Mouse (Mus musculus) frontal cortex, postnatal 14 days (tissue): Measurements from ENCODE around the gene Cenpk.
A peak's percentile ranks its signal among the peaks of the same experiment; 100 is the strongest.
"Not testable (repeated sequence)": the region's sequence is repeated elsewhere in the genome, so short reads cannot be mapped to it uniquely, and the experiment has no call there.

ENCODE experiments used
- DNase-seq, 2 experiments: peaks; one replicate each; pipeline ENCODE4 v3.0.0; 2022; ENCODE audit warnings: low spot score in 2 of 2

The Cenpk gene

DNA sequence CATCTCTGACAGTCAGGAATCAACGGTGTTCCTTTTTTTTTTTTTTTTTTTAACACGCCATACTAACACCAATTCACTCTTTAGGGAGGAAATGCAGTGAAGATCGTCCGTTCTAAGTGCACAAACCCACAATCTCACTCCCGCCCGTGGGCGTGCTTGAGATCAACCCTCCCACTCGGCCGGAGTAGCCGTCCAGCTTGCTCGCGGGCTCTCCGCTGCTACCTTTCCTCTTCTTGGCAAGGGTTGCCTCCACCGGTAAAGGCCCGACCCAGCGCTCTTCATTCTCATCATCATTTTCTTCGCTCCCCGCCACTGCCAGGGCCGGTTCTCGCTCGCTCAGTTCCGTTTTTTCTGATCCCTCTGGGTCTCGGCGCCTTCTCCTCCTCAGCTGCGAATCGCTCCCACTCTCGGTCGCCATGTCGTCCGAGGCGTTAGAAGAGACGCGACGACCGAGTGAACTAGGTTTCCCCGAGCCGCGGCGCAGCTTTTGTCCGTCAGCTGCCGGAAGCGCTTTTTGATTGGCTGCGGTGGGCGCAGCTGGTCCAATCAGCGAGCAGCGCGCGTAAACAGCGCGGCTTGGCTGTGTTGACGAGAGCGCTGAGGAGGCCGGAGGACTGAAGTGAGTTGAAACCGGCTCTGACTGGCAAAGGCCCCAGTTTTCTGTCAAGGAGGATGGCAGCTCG is at the start of gene Cenpk, which contains the start of gene Ppwd1:
Gene Cenpk (plus strand): TSS at position 228 of the 683 bp plus-strand sequence.
Gene Ppwd1 (minus strand): TSS at position 460 of the 683 bp plus-strand sequence.
- peak; percentile 94 to 97 for DNase-seq

DNA sequence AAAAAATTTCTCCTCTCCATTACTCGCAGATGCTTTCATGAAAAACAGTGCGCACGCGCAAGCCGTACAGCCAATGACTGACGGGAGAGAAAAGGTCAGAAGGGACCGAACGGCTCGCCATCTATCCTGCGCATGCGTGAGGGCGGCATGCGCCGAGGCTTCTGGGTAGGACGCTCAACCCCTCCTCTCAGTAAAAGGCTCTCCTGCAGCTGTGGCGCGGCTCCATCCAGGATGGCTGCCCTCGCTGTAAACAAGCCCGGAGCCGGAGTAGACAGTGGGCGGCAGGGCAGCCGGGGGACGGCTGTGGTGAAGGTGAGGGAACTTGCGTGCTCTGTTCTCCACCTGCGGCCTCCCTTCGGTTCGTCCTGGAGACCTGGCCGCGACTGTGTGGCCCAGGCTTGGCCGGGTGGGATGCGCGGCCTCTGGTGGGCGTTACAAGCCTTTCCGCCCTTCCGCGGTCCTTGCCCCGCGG is 49.7 kb upstream of the Cenpk start, which contains the start of gene Trim23:
Gene Trim23 (plus strand): TSS at position 148 of the 472 bp plus-strand sequence.
- DNase-seq, result peak; percentile 95 to 96

DNA sequence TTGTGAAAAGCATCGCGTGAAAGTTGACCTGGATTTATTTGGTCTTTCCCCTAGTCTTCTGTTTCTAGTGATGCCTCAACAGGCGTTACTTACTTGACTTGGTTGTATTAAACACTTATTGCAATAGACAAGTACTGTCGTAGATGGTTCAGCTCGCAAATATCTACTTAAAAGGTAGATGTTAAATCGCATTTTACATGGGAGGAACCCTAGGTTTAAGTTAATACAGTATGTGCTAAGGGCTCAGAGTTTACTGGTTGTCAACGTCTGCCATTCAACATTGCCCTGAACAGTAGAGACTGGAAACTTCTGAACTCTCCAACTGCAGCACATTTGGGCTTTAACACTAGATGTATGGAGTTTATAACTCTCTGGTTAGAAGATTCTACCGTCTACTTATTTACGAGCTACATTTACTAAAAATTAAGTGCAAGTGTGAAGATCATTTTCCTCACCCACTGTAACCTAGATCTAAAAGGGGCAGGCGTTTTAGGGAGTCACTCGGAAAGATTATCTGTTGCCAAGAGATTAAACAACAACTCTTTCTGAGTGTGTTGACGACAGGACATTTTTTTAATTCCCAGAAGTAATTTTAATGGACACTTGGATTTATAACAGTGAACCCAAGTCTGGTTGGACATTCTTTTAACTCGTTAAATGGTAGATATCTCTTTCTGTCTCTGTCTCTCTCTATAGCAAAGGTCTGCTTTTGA is 49.1 kb upstream of the Cenpk start:
- DNase-seq, result no peak

DNA sequence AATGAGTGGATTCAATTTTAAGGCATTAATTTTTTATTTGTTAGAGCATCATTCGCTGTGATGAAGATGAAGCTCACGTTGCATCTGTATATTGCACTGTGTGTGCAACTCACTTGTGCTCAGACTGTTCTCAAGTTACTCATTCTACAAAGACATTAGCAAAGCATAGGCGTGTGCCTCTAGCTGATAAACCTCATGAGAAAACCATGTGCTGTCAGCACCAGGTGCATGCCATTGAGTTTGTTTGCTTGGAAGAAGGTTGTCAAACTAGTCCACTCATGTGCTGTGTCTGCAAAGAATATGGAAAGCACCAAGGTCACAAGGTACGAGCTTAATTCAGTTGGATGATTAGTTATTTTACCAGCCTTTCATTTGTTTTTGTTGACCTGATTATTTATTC is 41.1 kb upstream of the Cenpk start:
- no peak for DNase-seq

DNA sequence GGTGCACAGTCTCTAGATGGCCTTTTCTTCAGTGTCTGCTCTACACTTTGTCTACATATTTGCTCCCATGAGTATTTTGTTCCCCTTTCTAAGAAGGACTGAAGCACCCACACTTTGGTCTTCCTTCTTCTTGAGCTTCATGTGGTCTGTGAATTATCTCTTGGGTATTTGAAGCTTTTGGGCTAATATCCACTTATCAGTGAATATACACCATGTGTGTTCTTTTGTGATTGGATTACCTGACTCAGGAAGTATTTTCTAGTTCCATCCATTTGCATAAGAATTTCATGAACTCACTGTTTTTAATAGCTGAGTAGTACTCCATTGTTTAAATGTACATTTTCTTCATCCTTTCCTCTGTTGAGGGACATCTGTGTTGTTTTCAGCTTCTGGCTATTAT is 32.5 kb upstream of the Cenpk start:
- DNase-seq, result not testable (repeated sequence)

DNA sequence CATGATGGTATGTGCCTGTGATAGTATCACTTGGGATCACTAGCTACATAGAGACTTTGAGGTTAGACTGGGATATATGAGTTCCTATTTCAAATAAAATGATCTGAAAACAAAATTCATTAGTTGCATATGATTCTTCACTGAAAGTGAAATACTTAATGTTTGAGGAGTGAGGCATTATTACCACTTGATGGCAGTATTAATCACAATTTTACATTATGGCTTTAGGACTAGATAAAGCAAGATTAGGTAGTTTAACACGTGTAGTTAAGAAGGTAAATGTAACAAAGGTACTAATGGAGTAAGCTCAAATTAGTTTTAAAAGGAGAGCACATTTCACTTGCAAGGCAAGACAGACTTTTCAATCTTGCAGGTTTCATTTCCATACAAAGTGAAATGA is 24.1 kb upstream of the Cenpk start:
- no peak for DNase-seq

DNA sequence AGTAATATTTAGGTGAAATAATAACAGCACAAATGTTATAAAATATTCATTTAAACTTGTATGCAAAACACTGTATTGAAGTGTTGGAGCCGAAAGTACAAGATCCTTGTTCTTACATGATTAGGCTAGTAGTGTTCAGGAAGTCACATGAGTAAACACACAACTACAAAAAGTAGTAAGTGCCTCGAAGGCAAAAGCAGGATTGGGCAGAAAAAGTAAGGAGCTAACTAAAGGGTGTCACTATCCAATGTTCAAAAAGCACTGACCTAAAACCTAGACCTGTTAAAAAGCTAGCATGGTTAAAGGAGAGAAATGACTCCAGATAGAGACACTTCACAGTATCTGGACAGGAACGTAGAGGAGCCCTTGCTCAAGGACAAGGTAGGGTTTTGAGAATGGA is 933 bp upstream of the Cenpk start:
- DNase-seq, result no peak

DNA sequence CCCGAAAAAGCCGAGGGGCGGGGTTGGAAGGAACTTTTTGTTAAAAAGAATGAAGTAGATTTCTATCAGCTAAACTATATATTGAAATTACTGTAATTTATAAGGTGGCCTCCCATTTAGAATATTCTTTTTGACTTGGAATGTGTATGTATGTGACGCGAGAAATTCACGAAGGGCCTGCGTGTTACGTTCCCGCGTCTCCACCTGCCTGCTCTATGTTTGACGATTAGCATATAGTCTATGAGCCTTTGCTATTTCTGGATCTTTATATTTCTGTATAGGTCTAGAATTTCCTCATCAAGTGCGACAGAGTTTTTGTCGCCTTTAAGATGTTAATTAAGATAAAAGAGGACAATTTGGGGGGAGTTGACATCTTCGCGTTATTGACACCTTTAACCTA is 770 bp downstream of the Cenpk start:
- no peak for DNase-seq

DNA sequence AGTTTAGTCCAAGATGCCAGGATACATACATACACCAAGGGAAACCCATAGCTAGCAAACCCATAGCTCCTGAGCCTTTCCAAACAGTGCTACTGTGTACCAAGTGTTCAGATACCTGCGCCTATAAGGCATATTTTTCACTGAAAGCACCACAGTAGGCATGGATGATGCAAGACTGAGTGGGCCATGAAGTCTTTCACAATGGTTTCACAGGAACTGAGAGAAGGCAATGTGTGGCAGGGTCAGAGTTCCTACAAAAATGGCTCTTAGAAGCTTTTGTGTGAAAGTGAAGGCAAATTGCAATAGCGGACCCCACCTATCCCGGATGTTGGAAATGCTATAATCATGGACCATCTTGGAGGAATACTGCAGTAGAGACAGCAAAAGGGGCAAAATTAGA is 30.6 kb downstream of the Cenpk start:
- no peak for DNase-seq

DNA sequence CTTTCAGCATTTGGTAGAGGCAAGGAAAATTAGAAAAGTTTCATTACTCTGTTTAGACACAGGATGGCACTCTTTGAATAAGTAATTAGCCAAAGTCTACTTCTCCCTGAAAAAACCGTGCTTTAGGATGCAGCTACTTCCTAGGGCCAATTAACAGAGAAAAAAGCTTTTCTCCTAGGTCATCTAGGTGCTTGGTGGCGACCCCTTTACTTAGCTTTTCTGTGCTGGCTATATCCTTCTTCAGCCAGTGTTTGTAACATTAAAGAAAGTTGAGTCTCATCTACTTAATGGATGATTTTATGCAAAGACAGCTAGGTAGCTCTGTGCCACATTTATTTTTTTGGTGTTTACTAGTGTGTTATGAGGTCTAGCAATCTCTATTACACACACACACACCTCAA is 56.6 kb downstream of the Cenpk start:
- no peak for DNase-seq

DNA sequence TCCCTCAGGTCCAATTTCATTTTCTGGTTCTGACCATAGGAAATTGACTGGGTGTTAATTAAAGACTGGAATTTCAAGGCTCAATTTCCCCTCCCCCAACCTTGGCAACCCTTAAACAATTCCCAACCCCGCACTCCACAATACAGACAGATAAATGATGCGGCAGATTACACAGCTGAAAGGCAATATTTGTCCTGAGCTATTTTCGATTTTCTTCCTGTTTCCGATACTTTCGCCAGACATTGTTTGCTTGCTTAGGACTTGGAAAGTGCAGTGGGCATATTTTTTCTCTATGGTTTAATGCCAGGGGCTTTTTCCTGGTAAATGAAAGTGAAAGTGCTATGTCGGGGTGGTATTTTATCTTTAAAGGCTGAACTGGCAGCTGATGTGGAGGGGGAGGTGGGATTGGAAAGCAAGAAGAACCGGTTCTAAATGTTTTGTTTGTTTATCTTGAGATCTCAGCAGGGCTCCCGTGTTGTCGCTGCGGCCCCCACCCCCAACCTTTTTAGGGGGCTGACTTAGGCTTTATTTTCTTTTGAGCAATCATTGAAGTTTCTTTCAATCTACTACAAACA is 57.4 kb downstream of the Cenpk start:
- no peak for DNase-seq

DNA sequence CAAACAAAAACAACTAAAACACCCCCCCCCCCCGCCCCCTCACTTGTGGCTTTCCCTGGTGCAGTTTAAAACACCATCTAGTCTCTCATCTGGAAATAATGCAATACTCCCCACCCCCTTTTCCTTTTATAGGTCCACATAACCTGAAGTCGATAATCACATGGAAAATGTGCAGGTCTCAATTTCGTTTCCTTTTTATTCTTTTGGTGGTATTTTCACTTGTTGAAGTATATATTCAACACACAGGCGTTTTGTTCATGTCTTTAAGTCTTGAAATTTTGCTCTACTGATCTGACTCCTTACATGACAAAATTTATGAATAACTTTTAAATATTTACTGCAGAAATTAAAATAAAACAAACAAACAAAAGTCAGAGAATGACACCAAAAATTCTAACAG is 57.9 kb downstream of the Cenpk start:
- no peak for DNase-seq

DNA sequence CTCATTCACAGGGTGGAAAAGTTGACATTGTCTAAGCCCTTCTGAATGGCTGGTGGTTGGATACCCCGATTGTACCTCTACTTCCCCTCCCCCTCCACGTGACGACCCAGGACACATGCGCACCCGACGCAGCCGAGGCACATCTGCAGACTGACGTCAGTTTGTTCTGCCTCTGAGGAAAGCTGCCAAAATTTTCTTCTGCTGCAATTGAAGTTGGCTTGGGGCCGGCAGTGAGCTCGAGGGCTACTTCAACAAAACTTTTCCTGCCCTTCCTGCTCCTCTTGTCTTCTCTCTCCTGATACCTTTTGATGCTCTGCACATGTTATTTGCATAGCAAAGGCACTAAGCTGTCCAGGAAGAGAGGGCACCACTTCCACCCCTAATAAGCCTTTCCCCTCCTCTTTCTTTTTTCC is 58.5 kb downstream of the Cenpk start:
- DNase-seq, result peak; percentile 78 to 83

DNA sequence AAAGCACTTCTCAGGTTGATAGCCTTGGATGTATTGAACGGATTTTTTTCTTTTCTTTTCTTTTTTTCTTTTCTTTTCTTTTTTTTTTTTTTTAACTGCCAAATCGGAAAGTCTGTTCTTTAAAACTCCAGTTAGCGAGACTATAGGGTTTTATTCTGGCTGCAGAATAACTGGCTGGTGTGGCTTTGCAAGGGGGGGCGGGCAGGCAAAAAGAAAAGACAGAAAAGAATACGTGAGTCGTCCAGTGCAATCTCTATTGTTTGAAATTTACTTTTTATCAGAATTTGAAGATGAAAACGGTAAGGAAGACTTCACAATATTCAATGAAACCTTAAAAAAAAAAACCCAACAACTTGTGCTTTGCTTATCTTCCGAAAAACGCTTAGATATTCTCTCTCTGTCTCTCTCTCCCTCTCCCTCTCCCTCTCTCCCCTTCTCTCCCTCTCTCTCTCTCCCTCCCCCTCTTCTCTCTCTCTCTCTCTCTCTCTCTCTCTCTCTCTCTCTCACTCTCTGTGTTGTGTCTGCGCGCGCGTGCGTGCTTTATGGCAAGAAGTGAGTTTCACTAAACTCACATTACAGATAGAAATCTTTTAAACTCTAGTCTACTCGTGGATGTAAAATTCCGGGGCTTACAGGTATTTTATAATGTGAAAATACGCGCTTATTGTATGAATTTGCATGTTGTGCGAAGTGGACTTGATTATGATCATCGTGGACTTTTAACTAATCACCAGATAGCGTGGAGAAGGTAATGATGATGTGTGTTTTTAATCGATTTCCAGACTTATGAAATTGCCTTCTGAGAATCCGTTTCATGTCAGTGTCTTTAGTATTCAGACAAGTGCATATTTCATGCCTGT is 59.2 kb downstream of the Cenpk start, which contains the start of gene Adamts6:
Gene Adamts6 (plus strand): TSS at position 470 of the 860 bp plus-strand sequence.
- no peak for DNase-seq

DNA sequence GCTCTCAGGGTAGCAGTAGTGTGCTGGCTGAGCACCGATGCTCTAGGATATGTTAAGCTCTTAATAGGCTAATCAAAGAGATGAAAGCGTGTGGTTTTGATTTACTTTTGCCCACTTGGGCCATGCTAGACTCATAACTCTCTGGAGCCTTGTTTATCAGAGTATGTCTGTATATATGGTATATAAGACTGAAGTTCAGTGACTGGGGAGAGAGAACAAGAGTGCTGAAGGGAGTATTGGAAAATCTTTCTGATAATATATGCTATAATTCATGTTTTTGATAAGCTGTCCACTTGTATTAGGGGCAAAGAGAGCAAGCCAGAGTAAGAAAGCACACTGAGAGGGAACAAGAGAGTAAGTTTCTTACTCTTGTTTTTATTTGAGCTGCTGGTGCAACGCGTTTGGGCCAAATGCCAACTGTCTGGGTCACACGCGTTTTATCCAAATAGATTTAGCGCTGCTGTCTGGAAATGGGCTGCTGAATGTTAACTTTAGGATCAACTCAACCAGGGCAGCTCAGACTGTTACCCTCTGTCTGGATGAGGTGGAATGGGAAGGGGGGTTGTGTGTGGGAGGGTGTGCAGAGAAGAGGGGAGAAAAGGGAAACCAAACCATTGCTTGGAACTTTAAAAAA is 59.9 kb downstream of the Cenpk start:
- DNase-seq, result no peak

DNA sequence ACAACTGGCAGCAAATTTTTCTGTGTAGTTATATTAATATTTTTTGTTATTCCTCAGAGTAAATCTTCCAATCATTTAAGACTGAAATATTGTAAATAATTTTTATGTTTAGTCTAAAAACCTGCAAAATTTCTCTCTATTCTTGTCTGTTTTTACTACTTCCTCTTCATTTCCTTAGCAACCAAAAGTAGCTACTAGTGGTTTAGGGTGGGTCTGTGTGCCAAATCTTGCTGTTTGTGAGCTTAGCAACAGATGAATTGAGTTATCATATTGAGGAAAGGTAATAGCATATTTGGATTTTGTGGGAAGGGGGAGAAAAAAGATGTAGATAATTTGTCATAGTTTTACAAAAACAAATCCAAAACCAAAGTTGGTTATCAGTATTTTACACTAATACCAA is 60.8 kb downstream of the Cenpk start:
- no peak for DNase-seq

DNA sequence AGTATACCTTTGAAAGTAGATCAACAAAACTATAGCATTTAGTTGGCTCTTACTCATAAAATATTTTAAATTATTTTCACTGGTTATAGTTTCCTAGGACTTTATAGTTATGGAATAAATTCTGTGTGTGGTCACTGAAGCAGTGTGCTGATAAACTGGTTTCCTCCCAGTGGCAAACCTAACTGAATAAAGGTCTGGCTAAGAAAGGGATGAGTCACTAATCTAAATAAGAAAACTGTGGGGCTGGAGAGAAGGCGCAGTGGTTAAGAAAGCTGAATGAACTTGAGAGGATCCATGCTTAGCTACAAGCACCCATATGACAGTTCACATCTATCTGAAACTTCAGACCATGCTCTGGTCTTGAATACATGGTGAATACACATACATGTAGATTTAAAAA is 67.1 kb downstream of the Cenpk start:
- DNase-seq, result no peak
